Mouse (Mus musculus): ENCODE results near the gene Ddx11.
"Not testable (repeated sequence)": the region's sequence is repeated elsewhere in the genome, so short reads cannot be mapped to it uniquely, and the experiment has no call there.

Gene Ddx11

GRCm38 (mm10) chr17:66112166-66112565, 11.2 kb upstream of the Ddx11 start:
- DNase-seq (ENCODE audit: low spot score in 2 of 2), result no peak

GRCm38 (mm10) chr17:66118991-66119390, 4.3 kb upstream of the Ddx11 start:
- no peak for DNase-seq (ENCODE audit: low spot score in 2 of 2)

GRCm38 (mm10) chr17:66120701-66121100, 2.6 kb upstream of the Ddx11 start:
- no peak for DNase-seq (ENCODE audit: low spot score in 2 of 2)

GRCm38 (mm10) chr17:66123816-66124610, 693 bp downstream of the Ddx11 start:
- no peak for DNase-seq (ENCODE audit: low spot score in 2 of 2)

- DNase-seq (ENCODE audit: low spot score in 2 of 2), result no peak
Observed at GRCm38 (mm10) chr17:66125211-66125610, 1.9 kb downstream of the Ddx11 start.

- no peak for DNase-seq (ENCODE audit: low spot score in 2 of 2)
Observed at GRCm38 (mm10) chr17:66130371-66130770, 7.1 kb downstream of the Ddx11 start.

GRCm38 (mm10) chr17:66131212-66131611, 7.9 kb downstream of the Ddx11 start:
- DNase-seq (ENCODE audit: low spot score in 2 of 2), result no peak

- not testable (repeated sequence) for DNase-seq (ENCODE audit: low spot score in 2 of 2)
Observed at GRCm38 (mm10) chr17:66152706-66153662, 29.7 kb downstream of the Ddx11 start.

- DNase-seq (ENCODE audit: low spot score in 2 of 2), result not testable (repeated sequence)
Observed at GRCm38 (mm10) chr17:66153735-66154423, 30.6 kb downstream of the Ddx11 start.

GRCm38 (mm10) chr17:66154876-66155275, 31.6 kb downstream of the Ddx11 start:
- DNase-seq (ENCODE audit: low spot score in 2 of 2), result no peak

- DNase-seq (ENCODE audit: low spot score in 2 of 2), result no peak
Observed at GRCm38 (mm10) chr17:66158271-66158670, 35.0 kb downstream of the Ddx11 start.

GRCm38 (mm10) chr17:66167141-66167540, 43.8 kb downstream of the Ddx11 start:
- not testable (repeated sequence) for DNase-seq (ENCODE audit: low spot score in 2 of 2)

- not testable (repeated sequence) for DNase-seq (ENCODE audit: low spot score in 2 of 2)
Observed at GRCm38 (mm10) chr17:66170971-66171370, 47.7 kb downstream of the Ddx11 start.

- DNase-seq (ENCODE audit: low spot score in 2 of 2), result no peak
Observed at GRCm38 (mm10) chr17:66190577-66190976, 67.3 kb downstream of the Ddx11 start.

- no peak for DNase-seq (ENCODE audit: low spot score in 2 of 2)
Observed at GRCm38 (mm10) chr17:66197041-66197440, 73.7 kb downstream of the Ddx11 start.
